Mouse (Mus musculus) heart, adult 2 months (tissue): ENCODE data around the gene Mturn.

Source experiments
- CTCF ChIP-seq: fragments of 200-600 bp; IDR thresholded peaks from 2 replicates; pipeline ENCODE4 v1.8.1; 2022; ENCODE audit warnings: antibody characterized with exemption, mild to moderate bottlenecking, moderate library complexity
- EP300 ChIP-seq: fragments of 200-500 bp; IDR thresholded peaks from 2 replicates; pipeline ENCODE4 v1.6.1; 2011; ENCODE audit warnings: low read depth, low read length, control low read depth; ENCODE audit not compliant: insufficient read depth

DNA sequence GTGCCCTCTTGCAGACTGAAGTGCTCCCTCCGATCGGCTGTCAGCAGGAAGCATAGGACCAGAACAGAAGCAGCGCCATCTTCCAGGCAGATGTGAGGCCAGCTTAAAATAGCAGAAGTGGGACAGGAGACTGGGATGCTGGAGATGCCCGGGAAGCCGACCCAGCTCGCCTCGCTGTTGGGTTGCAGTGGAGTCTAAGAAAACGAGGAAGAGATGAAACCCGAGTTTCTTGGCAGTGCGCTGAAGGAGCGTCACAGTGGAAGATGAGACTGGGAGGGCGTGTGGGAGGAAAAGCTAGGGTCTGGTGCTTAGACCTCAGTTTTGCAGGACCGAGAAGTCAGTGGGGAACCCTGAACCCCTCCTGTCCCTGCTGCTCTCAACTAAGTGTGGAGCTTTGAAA is 9.4 kb downstream of the Mturn start:
- TF ChIP-seq CTCF (no peak), EP300 (no peak)
